In the genomic region with DNA sequence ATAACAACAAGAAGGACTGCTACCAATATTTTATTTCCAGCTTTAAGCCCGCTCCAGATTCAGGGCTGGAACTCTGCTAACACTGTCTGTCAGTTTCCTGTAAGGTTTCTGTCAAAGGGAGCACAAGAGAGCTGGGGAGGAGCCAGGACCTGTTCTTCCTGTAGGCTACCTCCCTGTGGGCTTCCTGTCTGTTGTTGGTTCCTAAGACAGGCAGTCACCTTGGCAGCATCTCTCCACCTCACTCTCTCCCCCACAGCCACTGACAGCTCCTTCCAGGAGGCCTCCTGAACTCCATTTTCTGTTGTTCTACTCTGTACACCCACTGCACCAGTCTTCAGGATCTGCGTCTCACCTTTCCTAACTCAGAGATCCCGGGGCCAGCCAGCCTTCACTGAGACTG, we compare ENCODE assay signal across 20 mouse cellular contexts. TPM values are rescaled to one million over a fixed set of nuclear protein-coding genes. Genes with fewer than 3 reads are reported as not detected.
DNase-seq lines count a peak whose midpoint lies in the region; ATAC-seq and TF ChIP-seq lines count a peak whose summit lies in the region.
"Had no signal": no experiment of that assay in that cellular context is flagged by ENCODE, and none has a peak within 500 bp of the region (broad histone marks: within the 10 kb centered on the region; RNA-seq: fewer than 3 reads in every experiment).

No protein-coding gene starts in this region.

- H3K4me1 ChIP-seq in midbrain, embryonic 12.5 days: no peaks in the 10 kb centered on the region
- no peaks in the 10 kb centered on the region for H3K4me1 ChIP-seq in midbrain, postnatal 0 days (ENCODE audit: insufficient read depth, low read length)
- H3K4me1 ChIP-seq in embryonic facial prominence, embryonic 14.5 days (ENCODE audit: control insufficient read depth, insufficient read depth, low read length): 0 out of 2 replicates have a peak, but pooled peaks cover 4% of the 10 kb centered on the region
- H3K4me1 ChIP-seq in kidney, embryonic 14.5 days (ENCODE audit: control insufficient read depth, insufficient read depth, low read length): peaks cover 3% of the 10 kb centered on the region; the same call in 1 of the 2 replicates
- H3K4me1 ChIP-seq: liver, embryonic 12.5 days had no signal

- TF ChIP-seq CTCF in midbrain, postnatal 0 days (IDR thresholded peaks at IDR 0.05): no peak

- no peak overlapping the region for H3K9ac ChIP-seq in midbrain, embryonic 12.5 days (replicated peaks)
- H3K9ac ChIP-seq in midbrain, postnatal 0 days (replicated peaks; ENCODE audit: low read length, poor library complexity, severe bottlenecking): no peak overlapping the region
- no peak overlapping the region for H3K9ac ChIP-seq in embryonic facial prominence, embryonic 14.5 days (ENCODE audit: low read depth, low read length)
- H3K9ac ChIP-seq in kidney, embryonic 14.5 days (ENCODE audit: low read depth, low read length): no peak overlapping the region
- H3K9ac ChIP-seq: forebrain, embryonic 13.5 days; liver, embryonic 12.5 days; lung, embryonic 14.5 days had no signal

- H3K4me3 ChIP-seq in midbrain, embryonic 12.5 days: no peak overlapping the region
- H3K4me3 ChIP-seq in midbrain, postnatal 0 days (ENCODE audit: low read depth, low read length): no peak overlapping the region
- no peak overlapping the region for H3K4me3 ChIP-seq in embryonic facial prominence, embryonic 14.5 days (ENCODE audit: low read depth, low read length)
- no peak overlapping the region for H3K4me3 ChIP-seq in kidney, embryonic 14.5 days (ENCODE audit: low read length)
- H3K4me3 ChIP-seq: erythroblast, embryonic 14.5 days; forebrain, embryonic 13.5 days; liver, embryonic 12.5 days; myocyte had no signal

- H3K9me3 ChIP-seq in midbrain, embryonic 12.5 days: no peaks in the 10 kb centered on the region
- no peaks in the 10 kb centered on the region for H3K9me3 ChIP-seq in midbrain, postnatal 0 days (ENCODE audit: low read length)
- H3K9me3 ChIP-seq in embryonic facial prominence, embryonic 14.5 days (ENCODE audit: control insufficient read depth, low read length): no peaks in the 10 kb centered on the region
- H3K9me3 ChIP-seq in kidney, embryonic 14.5 days (ENCODE audit: control insufficient read depth, low read length): no peaks in the 10 kb centered on the region
- H3K9me3 ChIP-seq: forebrain, embryonic 13.5 days; G1E; liver, embryonic 12.5 days had no signal

- H3K27me3 ChIP-seq in midbrain, embryonic 12.5 days: no peaks in the 10 kb centered on the region
- no peaks in the 10 kb centered on the region for H3K27me3 ChIP-seq in midbrain, postnatal 0 days (ENCODE audit: insufficient read depth, low read length)
- no peaks in the 10 kb centered on the region for H3K27me3 ChIP-seq in embryonic facial prominence, embryonic 14.5 days (replicated peaks; ENCODE audit: control insufficient read depth, insufficient read depth, low read length)
- H3K27me3 ChIP-seq in kidney, embryonic 14.5 days (ENCODE audit: control insufficient read depth, insufficient read depth, low read length): no peaks in the 10 kb centered on the region
- H3K27me3 ChIP-seq: liver, embryonic 12.5 days had no signal

- WGBS in midbrain, embryonic 12.5 days: 78% methylated on average over 3 of the region's 3 CpGs
- WGBS in midbrain, postnatal 0 days: 80% methylated on average over 3 of the region's 3 CpGs
- 64% methylated on average over 3 of the region's 3 CpGs for WGBS in embryonic facial prominence, embryonic 14.5 days
- 62% methylated on average over 3 of the region's 3 CpGs for WGBS in kidney, embryonic 14.5 days

- 0 out of 2 replicates have a peak, but pooled peaks have one; percentile 30 for ATAC-seq in midbrain, embryonic 12.5 days (ENCODE audit: low FRiP score, low read depth)
- ATAC-seq in midbrain, postnatal 0 days (ENCODE audit: low FRiP score): no peak
- no peak for ATAC-seq in embryonic facial prominence, embryonic 14.5 days (ENCODE audit: low read depth)
- ATAC-seq in kidney, embryonic 14.5 days (ENCODE audit: low FRiP score, low TSS enrichment): no peak
- ATAC-seq: forebrain, embryonic 13.5 days; liver, embryonic 12.5 days had no signal

- H3K36me3 ChIP-seq in midbrain, embryonic 12.5 days: no peaks in the 10 kb centered on the region
- H3K36me3 ChIP-seq in midbrain, postnatal 0 days (ENCODE audit: insufficient read depth, low read length): no peaks in the 10 kb centered on the region
- no peaks in the 10 kb centered on the region for H3K36me3 ChIP-seq in embryonic facial prominence, embryonic 14.5 days (ENCODE audit: control insufficient read depth, insufficient read depth, low read length)
- no peaks in the 10 kb centered on the region for H3K36me3 ChIP-seq in kidney, embryonic 14.5 days (ENCODE audit: control insufficient read depth, insufficient read depth, low read length)
- H3K36me3 ChIP-seq: G1E; liver, embryonic 12.5 days had no signal

- no peak for DNase-seq in midbrain, postnatal 0 days (ENCODE audit: low spot score)
- DNase-seq in CD8-positive naive resting alpha-beta T cell, adult 2 months (ENCODE audit: low read depth in 2 of 2, low spot score in 2 of 2): peak; percentile 2 to 4
- peak; percentile 38 for DNase-seq in embryonic facial prominence, embryonic 14.5 days (ENCODE audit: low spot score)
- peak; percentile 46 for DNase-seq in thymus, postnatal 14 days
- no peak for DNase-seq in liver
- no peak for DNase-seq in right cerebral cortex, adult 18-20 months
- DNase-seq: cerebellum, adult 8-10 months; gastrocnemius, postnatal 14 days; kidney, adult 9 months; kidney, postnatal 4 days; layer of hippocampus, adult 9-11 months; lung, embryonic 14.5 days; lung, postnatal 36 days had no signal

- no peak overlapping the region for H3K4me2 ChIP-seq in midbrain, embryonic 12.5 days (replicated peaks)
- H3K4me2 ChIP-seq in midbrain, postnatal 0 days (ENCODE audit: low read depth, low read length, poor library complexity, severe bottlenecking): no peak overlapping the region
- no peak overlapping the region for H3K4me2 ChIP-seq in embryonic facial prominence, embryonic 14.5 days (ENCODE audit: low read depth, low read length)
- no peak overlapping the region for H3K4me2 ChIP-seq in kidney, embryonic 14.5 days (replicated peaks; ENCODE audit: low read depth, low read length)
- H3K4me2 ChIP-seq: forebrain, embryonic 13.5 days; liver, embryonic 12.5 days; lung, embryonic 14.5 days had no signal

- H3K27ac ChIP-seq in midbrain, embryonic 12.5 days (replicated peaks): no peak overlapping the region
- H3K27ac ChIP-seq in midbrain, postnatal 0 days (ENCODE audit: low read depth, low read length): no peak overlapping the region
- no peak overlapping the region for H3K27ac ChIP-seq in embryonic facial prominence, embryonic 14.5 days (replicated peaks; ENCODE audit: low read depth, low read length)
- no peak overlapping the region for H3K27ac ChIP-seq in kidney, embryonic 14.5 days (ENCODE audit: low read depth, low read length)
- H3K27ac ChIP-seq: forebrain, embryonic 13.5 days; liver, embryonic 12.5 days had no signal

RNA-seq across cellular contexts. Expression of a gene that starts 49.3 kb away (rescaled TPM):
- 33.0 and 44.0 TPM in 2 replicates for polyA plus RNA-seq in midbrain, embryonic 12.5 days (2016; fragmentation: Nextera tagmentation; extraction: Ambion mirVana)
- 113 and 139 TPM in 2 replicates for total RNA-seq in midbrain, postnatal 0 days (2014; rRNA removed)
- polyA plus RNA-seq in midbrain, postnatal 0 days (2015; fragmentation: Nextera tagmentation; extraction: Ambion mirVana): 75.2 and 77.9 TPM in 2 replicates
- polyA plus RNA-seq in embryonic facial prominence, embryonic 14.5 days (2014; fragmentation: Nextera tagmentation; extraction: Ambion mirVana): 83.6 and 84.2 TPM in 2 replicates
- 49.0 and 64.6 TPM in 2 replicates for polyA plus RNA-seq in kidney, embryonic 14.5 days (2014; fragmentation: Nextera tagmentation; extraction: Ambion mirVana)

Comparison
In these comparisons a context has a peak if more than half of its experiments do, and no peak if none do; other contexts are left out.
1. DNase-seq: peak in CD8-positive naive resting alpha-beta T cell, adult 2 months (2 of 2), embryonic facial prominence, embryonic 14.5 days (single experiment) and thymus, postnatal 14 days (single experiment); none in midbrain, postnatal 0 days (single experiment), liver (single experiment) and right cerebral cortex, adult 18-20 months (single experiment).